Mouse (Mus musculus) forebrain, embryonic 13.5 days (tissue): ENCODE results near the gene Zzz3. TPM values are rescaled to one million over a fixed set of nuclear protein-coding genes. Genes with fewer than 3 reads are reported as not detected.
A peak's percentile ranks its signal among the peaks of the same experiment; 100 is the strongest.

Experiments
- ATAC-seq: fragments of 200-750 bp; cut with Nextera tagmentation; 2 replicates; pipeline ENCODE4 v1.8.0; 2017
- H3K27ac ChIP-seq: fragments of 300-500 bp; sonication (generic); 2 replicates; pipeline ENCODE4 v1.5.1; 2015; ENCODE audit warnings: inconsistent platforms, mild to moderate bottlenecking, moderate library complexity
- H3K27me3 ChIP-seq: fragments of 300-500 bp; sonication (generic); 2 replicates; pipeline ENCODE4 v1.6.1; 2015; ENCODE audit warnings: mild to moderate bottlenecking, inconsistent platforms
- H3K36me3 ChIP-seq: fragments of 300-500 bp; sonication (generic); 2 replicates; pipeline ENCODE4 v1.6.1; 2015; ENCODE audit warnings: mild to moderate bottlenecking, inconsistent platforms; ENCODE audit not compliant: poor library complexity, severe bottlenecking
- H3K4me1 ChIP-seq: fragments of 300-500 bp; sonication (generic); 2 replicates; pipeline ENCODE4 v1.6.1; 2015; ENCODE audit warnings: inconsistent platforms
- H3K4me2 ChIP-seq: fragments of 300-500 bp; sonication (generic); 2 replicates; pipeline ENCODE4 v1.6.1; 2015; ENCODE audit warnings: inconsistent platforms, mild to moderate bottlenecking, moderate library complexity
- H3K4me3 ChIP-seq: fragments of 300-500 bp; sonication (generic); 2 replicates; pipeline ENCODE4 v1.5.1; 2015; ENCODE audit warnings: mild to moderate bottlenecking, inconsistent platforms
- H3K9ac ChIP-seq: fragments of 300-500 bp; sonication (generic); 2 replicates; pipeline ENCODE4 v1.6.1; 2015; ENCODE audit warnings: mild to moderate bottlenecking, inconsistent platforms
- H3K9me3 ChIP-seq: fragments of 300-500 bp; sonication (generic); replicated peaks from 2 replicates; pipeline ENCODE4 v1.6.1; 2016; ENCODE audit warnings: inconsistent platforms
- WGBS: fragments of 180-500 bp; shearing (Covaris S2); methylation state at CpG from one replicate; pipeline ENCODE4 v1.1.7; 2015; 5-methylcytosine and 5-hydroxymethylcytosine counted together
- polyA plus RNA-seq: library from polyadenylated mRNA; unstranded; fragments of >200 nt; fragmentation: Nextera tagmentation; extraction: Ambion mirVana; gene quantifications from 2 replicates; pipeline ENCODE4 v1.2.1, GENCODE M21; 2015

Zzz3 gene
- polyA plus RNA-seq, 1 experiment from 2014 or later: 39.4 TPM

GRCm38 (mm10) chr3:152484206-152484605 lies 88.9 kb downstream of the Zzz3 start:
- 48% methylated on average over 6 of the region's 6 CpGs for WGBS
- no peak overlapping the region for H3K4me2 ChIP-seq
- peak; percentile 46; the same call in 1 of the 2 replicates for ATAC-seq
- H3K36me3 ChIP-seq: no peaks in the 10 kb centered on the region
- peaks cover 11% of the 10 kb centered on the region for H3K4me1 ChIP-seq
- no peaks in the 10 kb centered on the region for H3K9me3 ChIP-seq
- no peak overlapping the region for H3K4me3 ChIP-seq
- H3K9ac ChIP-seq: no peak overlapping the region
- no peaks in the 10 kb centered on the region for H3K27me3 ChIP-seq
- peak overlapping the region; percentile 48 for H3K27ac ChIP-seq

GRCm38 (mm10) chr3:152488964-152489363 lies 93.7 kb downstream of the Zzz3 start:
- Histone ChIP-seq H3K4me3 (no peak overlapping the region), H3K4me1 (peaks cover 10% of the 10 kb centered on the region), H3K27me3 (no peaks in the 10 kb centered on the region), H3K9me3 (no peaks in the 10 kb centered on the region), H3K36me3 (no peaks in the 10 kb centered on the region), H3K4me2 (no peak overlapping the region), H3K9ac (no peak overlapping the region), H3K27ac (no peak overlapping the region)
- ATAC-seq: no peak
- WGBS: 92% methylated on average over 4 of the region's 4 CpGs

GRCm38 (mm10) chr3:152490423-152490822 lies 95.2 kb downstream of the Zzz3 start:
- 85% methylated on average over 5 of the region's 5 CpGs for WGBS
- no peak overlapping the region for H3K27ac ChIP-seq

GRCm38 (mm10) chr3:152492241-152492640 lies 97.0 kb downstream of the Zzz3 start:
- no peak overlapping the region for H3K27ac ChIP-seq
- H3K9me3 ChIP-seq: no peaks in the 10 kb centered on the region
- H3K27me3 ChIP-seq: no peaks in the 10 kb centered on the region
- H3K36me3 ChIP-seq: no peaks in the 10 kb centered on the region
- H3K4me3 ChIP-seq: no peak overlapping the region
- WGBS: 93% methylated on average over 6 of the region's 6 CpGs
- H3K4me2 ChIP-seq: no peak overlapping the region
- peaks cover 20% of the 10 kb centered on the region for H3K4me1 ChIP-seq
- no peak for ATAC-seq
- H3K9ac ChIP-seq: no peak overlapping the region

More at GRCm38 (mm10) chr3:152490423-152490822, 95.2 kb downstream of the Zzz3 start:
- no peaks in the 10 kb centered on the region for H3K27me3 ChIP-seq
- no peak overlapping the region for H3K4me3 ChIP-seq
- no peaks in the 10 kb centered on the region for H3K36me3 ChIP-seq
- ATAC-seq: no peak
- no peak overlapping the region for H3K4me2 ChIP-seq
- no peak overlapping the region for H3K9ac ChIP-seq
- peaks cover 13% of the 10 kb centered on the region for H3K4me1 ChIP-seq
- H3K9me3 ChIP-seq: no peaks in the 10 kb centered on the region

GRCm38 (mm10) chr3:152493813-152494212 lies 98.5 kb downstream of the Zzz3 start:
- H3K4me2 ChIP-seq: no peak overlapping the region
- H3K27ac ChIP-seq: no peak overlapping the region
- no peaks in the 10 kb centered on the region for H3K9me3 ChIP-seq
- H3K36me3 ChIP-seq: no peaks in the 10 kb centered on the region
- H3K4me3 ChIP-seq: no peak overlapping the region
- 54% methylated on average over 2 of the region's 2 CpGs for WGBS
- peak; percentile 62; the same call in 1 of the 2 replicates for ATAC-seq
- peaks cover 20% of the 10 kb centered on the region for H3K4me1 ChIP-seq
- H3K27me3 ChIP-seq: no peaks in the 10 kb centered on the region
- no peak overlapping the region for H3K9ac ChIP-seq

GRCm38 (mm10) chr3:152494667-152495360 lies 99.5 kb downstream of the Zzz3 start:
- peak; percentile 31; the same call in 1 of the 2 replicates for ATAC-seq
- 0 out of 2 replicates have a peak overlapping the region, but pooled peaks have one; percentile 8 for H3K27ac ChIP-seq
- H3K36me3 ChIP-seq: no peaks in the 10 kb centered on the region
- H3K4me2 ChIP-seq: no peak overlapping the region
- no peak overlapping the region for H3K4me3 ChIP-seq
- no peaks in the 10 kb centered on the region for H3K9me3 ChIP-seq
- 59% methylated on average over 12 of the region's 12 CpGs for WGBS
- no peak overlapping the region for H3K9ac ChIP-seq
- peaks cover 20% of the 10 kb centered on the region for H3K4me1 ChIP-seq
- H3K27me3 ChIP-seq: no peaks in the 10 kb centered on the region

GRCm38 (mm10) chr3:152495415-152495898 lies 100.2 kb downstream of the Zzz3 start:
- 0 out of 2 replicates have a peak, but pooled peaks have one; percentile 34 for ATAC-seq
- Histone ChIP-seq H3K9me3 (no peaks in the 10 kb centered on the region), H3K4me3 (no peak overlapping the region), H3K27ac (0 out of 2 replicates have a peak overlapping the region, but pooled peaks have one; percentile 8), H3K4me1 (peaks cover 20% of the 10 kb centered on the region), H3K9ac (no peak overlapping the region), H3K27me3 (no peaks in the 10 kb centered on the region), H3K4me2 (no peak overlapping the region), H3K36me3 (no peaks in the 10 kb centered on the region)
- WGBS: 41% methylated on average over 8 of the region's 8 CpGs

- WGBS: 65% methylated on average over 7 of the region's 7 CpGs
- Histone ChIP-seq H3K4me3 (no peak overlapping the region), H3K27me3 (no peaks in the 10 kb centered on the region), H3K27ac (no peak overlapping the region), H3K9me3 (no peaks in the 10 kb centered on the region), H3K9ac (no peak overlapping the region), H3K4me2 (no peak overlapping the region), H3K4me1 (peaks cover 20% of the 10 kb centered on the region), H3K36me3 (no peaks in the 10 kb centered on the region)
- ATAC-seq: no peak
Measured at GRCm38 (mm10) chr3:152497084-152497483, 101.8 kb downstream of the Zzz3 start.

GRCm38 (mm10) chr3:152497842-152498241 lies 102.6 kb downstream of the Zzz3 start:
- 87% methylated on average over 2 of the region's 2 CpGs for WGBS
- ATAC-seq: no peak
- no peak overlapping the region for H3K27ac ChIP-seq

GRCm38 (mm10) chr3:152498968-152499696 lies 103.9 kb downstream of the Zzz3 start:
- Histone ChIP-seq H3K4me3 (no peak overlapping the region), H3K4me1 (peaks cover 16% of the 10 kb centered on the region), H3K9me3 (no peaks in the 10 kb centered on the region), H3K4me2 (no peak overlapping the region), H3K9ac (no peak overlapping the region), H3K27me3 (no peaks in the 10 kb centered on the region), H3K27ac (no peak overlapping the region), H3K36me3 (no peaks in the 10 kb centered on the region)
- ATAC-seq: no peak
- WGBS: 86% methylated on average over 2 of the region's 2 CpGs

More at GRCm38 (mm10) chr3:152497842-152498241, 102.6 kb downstream of the Zzz3 start:
- Histone ChIP-seq H3K4me3 (no peak overlapping the region), H3K27me3 (no peaks in the 10 kb centered on the region), H3K9ac (no peak overlapping the region), H3K4me2 (no peak overlapping the region), H3K36me3 (no peaks in the 10 kb centered on the region), H3K4me1 (peaks cover 17% of the 10 kb centered on the region), H3K9me3 (no peaks in the 10 kb centered on the region)

- no peak overlapping the region for H3K9ac ChIP-seq
- no peak overlapping the region for H3K4me3 ChIP-seq
- WGBS: 76% methylated on average over 8 of the region's 8 CpGs
- no peak overlapping the region for H3K4me2 ChIP-seq
- H3K4me1 ChIP-seq: no peaks in the 10 kb centered on the region
- no peak overlapping the region for H3K27ac ChIP-seq
- no peaks in the 10 kb centered on the region for H3K9me3 ChIP-seq
- H3K36me3 ChIP-seq: no peaks in the 10 kb centered on the region
- no peak for ATAC-seq
- no peaks in the 10 kb centered on the region for H3K27me3 ChIP-seq
Measured at GRCm38 (mm10) chr3:152507900-152508299, 112.6 kb downstream of the Zzz3 start.

GRCm38 (mm10) chr3:152508419-152508993 lies 113.2 kb downstream of the Zzz3 start:
- Histone ChIP-seq H3K9me3 (no peaks in the 10 kb centered on the region), H3K4me1 (no peaks in the 10 kb centered on the region), H3K27ac (no peak overlapping the region), H3K4me2 (no peak overlapping the region), H3K36me3 (no peaks in the 10 kb centered on the region), H3K9ac (no peak overlapping the region), H3K4me3 (no peak overlapping the region), H3K27me3 (no peaks in the 10 kb centered on the region)
- no peak for ATAC-seq
- WGBS: 78% methylated on average over 12 of the region's 12 CpGs
